Mouse (Mus musculus): ENCODE results near the gene Klhl26.

DNA sequence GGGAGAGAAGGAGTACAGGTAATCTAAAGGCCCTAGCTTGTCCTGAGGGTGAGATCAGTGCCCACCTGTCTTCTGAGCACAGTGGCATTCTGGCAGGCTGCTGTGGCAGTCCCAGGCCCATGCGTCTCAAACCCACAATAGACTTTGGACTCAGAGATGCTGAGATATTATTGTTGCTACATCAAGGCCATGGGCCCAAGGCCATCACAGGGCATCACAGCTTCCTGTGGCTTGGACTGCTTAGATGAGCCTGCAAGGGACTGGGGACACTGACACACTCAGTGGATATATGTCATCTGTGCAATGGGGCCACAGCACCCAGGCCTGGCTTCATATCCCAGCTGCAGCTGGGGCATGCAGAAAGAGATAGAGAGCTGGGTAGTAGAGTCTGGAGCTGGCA is 19.8 kb downstream of the Klhl26 start:
- no peak for TF ChIP-seq CTCF (IDR thresholded peaks at IDR 0.05; ENCODE audit: borderline replicate concordance, extremely low read depth, insufficient read depth, insufficient read length)
- TF ChIP-seq POLR2A (IDR thresholded peaks at IDR 0.05; ENCODE audit: borderline replicate concordance, extremely low read depth, insufficient read depth, insufficient read length, poor library complexity, severe bottlenecking): no peak

Data from brain, embryonic 14.5 days (tissue).